Mouse (Mus musculus) thymus, adult 2 months (tissue): ENCODE results near the gene Utf1.

ENCODE experiments used
- CTCF ChIP-seq: fragments of 200-500 bp; IDR thresholded peaks from 2 replicates; pipeline ENCODE4 v1.5.1; 2012; ENCODE audit warnings: mild to moderate bottlenecking, control low read depth, low read length, moderate library complexity, borderline replicate concordance; ENCODE audit not compliant: control insufficient read depth, poor library complexity, insufficient read depth; ENCODE audit errors: extremely low read depth
- POLR2A ChIP-seq: fragments of 200-500 bp; IDR thresholded peaks from 2 replicates; pipeline ENCODE4 v1.6.1; 2012; ENCODE audit warnings: mild to moderate bottlenecking, low read length, control low read depth, moderate library complexity; ENCODE audit not compliant: control insufficient read depth, poor library complexity, insufficient read depth; ENCODE audit errors: extremely low read depth

DNA sequence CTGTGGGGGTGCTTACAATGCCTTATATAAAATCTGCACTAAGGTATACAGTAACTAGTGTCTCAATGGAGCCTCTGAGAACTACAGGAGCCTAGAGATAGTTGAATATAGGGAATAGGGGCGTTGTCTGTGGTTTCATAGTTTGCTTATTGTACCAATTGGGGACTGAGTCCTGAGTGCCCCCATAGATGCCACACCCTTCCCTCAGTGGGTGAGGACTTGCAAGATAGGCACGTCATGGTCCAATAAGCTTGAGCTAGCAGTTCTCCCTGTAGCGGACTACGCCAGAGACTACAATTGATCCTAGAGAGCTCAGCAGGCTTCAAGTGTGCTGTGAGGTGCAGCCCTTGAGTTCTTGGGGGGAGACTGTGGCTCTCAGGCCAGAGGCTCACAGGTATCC, 11.9 kb downstream of the Utf1 start:
- TF ChIP-seq CTCF, result no peak
- no peak for TF ChIP-seq POLR2A
